Comparison of ENCODE assay signal across 9 mouse cellular contexts in the genomic region with DNA sequence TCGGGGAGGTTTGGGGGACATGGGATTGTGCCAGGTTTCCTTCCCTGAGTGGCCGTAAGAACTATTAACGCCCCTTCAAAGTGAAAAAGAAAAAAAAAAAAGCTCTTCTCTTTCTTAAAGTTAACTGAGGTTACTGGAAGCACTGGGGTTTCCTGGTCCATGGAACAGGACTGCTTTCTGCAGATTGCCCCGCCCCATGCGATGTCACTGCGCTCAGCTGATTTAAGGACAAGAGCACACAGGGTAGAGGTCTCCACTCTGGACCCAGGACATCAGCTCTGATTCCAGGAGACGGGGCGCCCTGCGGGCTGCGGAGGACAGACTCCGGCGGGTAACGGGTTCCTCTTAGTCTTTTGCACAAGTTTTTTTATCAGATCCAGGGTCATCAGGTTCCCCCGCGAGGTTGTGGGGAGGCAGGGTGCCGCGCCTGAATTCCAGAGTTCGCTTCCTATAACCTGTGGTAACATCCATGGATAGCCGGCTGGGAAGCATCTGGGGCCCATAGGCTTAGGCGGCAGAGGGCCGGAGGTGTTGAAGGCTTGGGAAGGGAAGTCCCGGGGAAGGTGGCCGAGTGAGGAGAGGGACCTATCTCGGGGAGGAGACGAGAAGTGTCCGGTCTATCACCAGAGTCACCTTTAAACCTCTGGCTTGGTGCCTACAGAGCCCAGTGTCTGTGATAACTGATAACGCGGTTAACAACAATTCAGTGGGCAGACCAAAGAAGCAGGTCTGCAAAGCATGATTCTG. TPM values are rescaled to one million over a fixed set of nuclear protein-coding genes. Genes with fewer than 3 reads are reported as not detected.
A peak's percentile ranks its signal among the peaks of the same experiment; 100 is the strongest.
DNase-seq lines count a peak whose midpoint lies in the region; ATAC-seq and TF ChIP-seq lines count a peak whose summit lies in the region.
"Had no signal": no experiment of that assay in that cellular context is flagged by ENCODE, and none has a peak within 500 bp of the region (broad histone marks: within the 10 kb centered on the region; RNA-seq: fewer than 3 reads in every experiment).

No protein-coding gene starts in this region.

- no peak for ATAC-seq in hindbrain, postnatal 0 days
- ATAC-seq in liver, embryonic 14.5 days (ENCODE audit: insufficient read depth) = no peak
- no peak for ATAC-seq in neural tube, embryonic 12.5 days (ENCODE audit: low FRiP score, low read depth)
- ATAC-seq: Patski had no signal

- H3K9ac ChIP-seq in hindbrain, postnatal 0 days (replicated peaks; ENCODE audit: low read length) = no peak overlapping the region; the same call in 1 of the 2 replicates
- H3K9ac ChIP-seq in liver, embryonic 14.5 days (replicated peaks) = no peak overlapping the region
- H3K9ac ChIP-seq in neural tube, embryonic 12.5 days = no peak overlapping the region

- no peaks in the 10 kb centered on the region for H3K9me3 ChIP-seq in hindbrain, postnatal 0 days (ENCODE audit: low read length)
- H3K9me3 ChIP-seq in liver, embryonic 14.5 days (ENCODE audit: control insufficient read depth, low read length) = no peaks in the 10 kb centered on the region
- no peaks in the 10 kb centered on the region for H3K9me3 ChIP-seq in neural tube, embryonic 12.5 days

- no peaks in the 10 kb centered on the region for H3K36me3 ChIP-seq in hindbrain, postnatal 0 days (ENCODE audit: insufficient read depth, low read length)
- H3K36me3 ChIP-seq in liver, embryonic 14.5 days (replicated peaks; ENCODE audit: control insufficient read depth, insufficient read depth, low read depth) = no peaks in the 10 kb centered on the region
- no peaks in the 10 kb centered on the region for H3K36me3 ChIP-seq in neural tube, embryonic 12.5 days

- H3K27me3 ChIP-seq in hindbrain, postnatal 0 days (ENCODE audit: insufficient read depth, low read length) = peaks cover 22% of the 10 kb centered on the region
- H3K27me3 ChIP-seq in liver, embryonic 14.5 days (ENCODE audit: control insufficient read depth, insufficient read depth, low read length) = peaks cover 32% of the 10 kb centered on the region
- H3K27me3 ChIP-seq in neural tube, embryonic 12.5 days (replicated peaks) = peaks cover 42% of the 10 kb centered on the region
- H3K27me3 ChIP-seq in cerebellum, adult 2 months (ENCODE audit: control insufficient read depth, insufficient read depth, low read length) = no peaks in the 10 kb centered on the region; the same call in 1 of the 2 replicates

- H3K4me1 ChIP-seq in hindbrain, postnatal 0 days (ENCODE audit: insufficient read depth, low read length) = no peaks in the 10 kb centered on the region
- H3K4me1 ChIP-seq in liver, embryonic 14.5 days (replicated peaks; ENCODE audit: control insufficient read depth in 2 of 2, insufficient read depth in 2 of 2, low read length in 1 of 2) = no peaks in the 10 kb centered on the region
- peaks cover 6% of the 10 kb centered on the region; the same call in 1 of the 2 replicates for H3K4me1 ChIP-seq in neural tube, embryonic 12.5 days
- H3K4me1 ChIP-seq in cerebellum, adult 2 months (ENCODE audit: control insufficient read depth, insufficient read depth, low read length) = no peaks in the 10 kb centered on the region

- DNase-seq in spleen, adult 12 weeks (ENCODE audit: low spot score) = peak; percentile 12
- no peak for DNase-seq in spleen, postnatal 4 days (ENCODE audit: low spot score in 2 of 2)
- peak; percentile 57 for DNase-seq in gastrocnemius, postnatal 10 days
- no peak for DNase-seq in hindbrain, postnatal 0 days (ENCODE audit: low spot score)
- DNase-seq in liver, embryonic 14.5 days (ENCODE audit: low read depth in 3 of 3, low spot score in 3 of 3) = no peak
- no peak for DNase-seq in cerebellum, adult 2 months
- no peak for DNase-seq in frontal cortex, postnatal 25 days (ENCODE audit: low spot score in 2 of 2)

- WGBS in hindbrain, postnatal 0 days = 13% methylated on average over 28 of the region's 28 CpGs
- WGBS in liver, embryonic 14.5 days (ENCODE audit: insufficient replicate concordance) = 1% methylated on average over 28 of the region's 28 CpGs
- WGBS in neural tube, embryonic 12.5 days = 11% methylated on average over 28 of the region's 28 CpGs
- whole genome bisulfite sequencing in cerebellum, adult 2 months = 11% methylated on average over 28 of the region's 28 CpGs

- H3K4me2 ChIP-seq in hindbrain, postnatal 0 days (ENCODE audit: low read depth, low read length) = peak overlapping the region; percentile 35
- H3K4me2 ChIP-seq in liver, embryonic 14.5 days (ENCODE audit: low read depth) = peak overlapping the region; percentile 31
- peak overlapping the region; percentile 39 for H3K4me2 ChIP-seq in neural tube, embryonic 12.5 days (replicated peaks)

- no peak for TF ChIP-seq CTCF in hindbrain, postnatal 0 days (IDR thresholded peaks at IDR 0.05; ENCODE audit: low read depth)
- no peak for TF ChIP-seq CTCF in liver, embryonic 14.5 days (IDR thresholded peaks at IDR 0.05; ENCODE audit: low read depth)
- TF ChIP-seq CTCF in cerebellum, adult 2 months (IDR thresholded peaks at IDR 0.05; ENCODE audit: borderline replicate concordance, insufficient read depth, low read depth, low read length) = no peak

- peak overlapping the region; percentile 26 for H3K4me3 ChIP-seq in hindbrain, postnatal 0 days (ENCODE audit: low read length)
- H3K4me3 ChIP-seq in liver, embryonic 14.5 days (ENCODE audit: insufficient read depth in 1 of 2, low read depth in 2 of 2, low read length in 2 of 2) = peak overlapping the region in 1 of 2 experiments; percentile 7; a peak in 1 of 4 replicates
- H3K4me3 ChIP-seq in neural tube, embryonic 12.5 days = no peak overlapping the region
- no peak overlapping the region for H3K4me3 ChIP-seq in cerebellum, adult 2 months (replicated peaks; ENCODE audit: insufficient read depth, low read depth, low read length)

- H3K27ac ChIP-seq in hindbrain, postnatal 0 days = no peak overlapping the region; the same call in 1 of the 2 replicates
- no peak overlapping the region for H3K27ac ChIP-seq in liver, embryonic 14.5 days
- H3K27ac ChIP-seq in neural tube, embryonic 12.5 days = no peak overlapping the region
- H3K27ac ChIP-seq in cerebellum, adult 2 months (ENCODE audit: insufficient read depth, low read length) = no peak overlapping the region

- TF ChIP-seq EP300 in liver, embryonic 14.5 days (IDR thresholded peaks at IDR 0.05; ENCODE audit: low read depth) = no peak

- no peak for TF ChIP-seq POLR2A in cerebellum, adult 2 months (IDR thresholded peaks at IDR 0.05; ENCODE audit: borderline replicate concordance, insufficient read depth, low read length)

RNA-seq across cellular contexts. Expression of a gene that starts 0.9 kb away (rescaled TPM):
- 10 to 100 TPM; 29.9 to 35.5 TPM for total RNA-seq in gastrocnemius, postnatal 10 days (2021)
- total RNA-seq in hindbrain, postnatal 0 days (2014; rRNA removed) = 1.8 and 2.2 TPM in 2 replicates
- 2.1 and 2.4 TPM in 2 replicates for polyA plus RNA-seq in hindbrain, postnatal 0 days (2015; fragmentation: Nextera tagmentation; extraction: Ambion mirVana)
- polyA plus RNA-seq in liver, embryonic 14.5 days (2012; rRNA removed) = 0.31 and 0.54 TPM in 2 replicates
- 0.81 and 0.84 TPM in 2 replicates for polyA plus RNA-seq in liver, embryonic 14.5 days (2014; fragmentation: Nextera tagmentation; extraction: Ambion mirVana)
- 0.59 and 1.6 TPM in 2 replicates for polyA plus RNA-seq in neural tube, embryonic 12.5 days (2016; fragmentation: Nextera tagmentation; extraction: Ambion mirVana)
- 3.7 and 3.8 TPM in 2 replicates for polyA plus RNA-seq in cerebellum, adult 2 months (2012; rRNA removed)
- polyA plus RNA-seq: Patski had no signal

RNA-seq across cellular contexts. Expression of a gene that starts 39.6 kb away (rescaled TPM):
- 1 to 10 TPM; 2.9 to 4.0 TPM for total RNA-seq in gastrocnemius, postnatal 10 days (2021)
- total RNA-seq in hindbrain, postnatal 0 days (2014; rRNA removed) = 1.5 and 3.2 TPM in 2 replicates
- 2.2 and 2.4 TPM in 2 replicates for polyA plus RNA-seq in hindbrain, postnatal 0 days (2015; fragmentation: Nextera tagmentation; extraction: Ambion mirVana)
- polyA plus RNA-seq in liver, embryonic 14.5 days (2012; rRNA removed) = 1.8 and 3.8 TPM in 2 replicates
- 5.6 and 5.7 TPM in 2 replicates for polyA plus RNA-seq in liver, embryonic 14.5 days (2014; fragmentation: Nextera tagmentation; extraction: Ambion mirVana)
- 7.4 and 8.2 TPM in 2 replicates for polyA plus RNA-seq in neural tube, embryonic 12.5 days (2016; fragmentation: Nextera tagmentation; extraction: Ambion mirVana)
- polyA plus RNA-seq in cerebellum, adult 2 months (2012; rRNA removed) = 0.08 TPM in 2 replicates

RNA-seq across cellular contexts. Expression of a gene that starts 41.7 kb away (rescaled TPM):
- total RNA-seq in gastrocnemius, postnatal 10 days (2021) = 100 to 1,000 TPM; 101 to 115 TPM
- total RNA-seq in hindbrain, postnatal 0 days (2014; rRNA removed) = 0.42 and 4.5 TPM in 2 replicates
- 2.4 and 3.4 TPM in 2 replicates for polyA plus RNA-seq in hindbrain, postnatal 0 days (2015; fragmentation: Nextera tagmentation; extraction: Ambion mirVana)
- 0.21 and 0.45 TPM in 2 replicates for polyA plus RNA-seq in liver, embryonic 14.5 days (2012; rRNA removed)
- polyA plus RNA-seq in liver, embryonic 14.5 days (2014; fragmentation: Nextera tagmentation; extraction: Ambion mirVana) = 0.57 and 0.95 TPM in 2 replicates
- polyA plus RNA-seq in neural tube, embryonic 12.5 days (2016; fragmentation: Nextera tagmentation; extraction: Ambion mirVana) = 5.4 TPM in 2 replicates
- 1.9 and 2.3 TPM in 2 replicates for polyA plus RNA-seq in cerebellum, adult 2 months (2012; rRNA removed)
- polyA plus RNA-seq: Patski had no signal

RNA-seq across cellular contexts. Expression of a gene that starts 43.8 kb away (rescaled TPM):
- total RNA-seq in gastrocnemius, postnatal 10 days (2021) = 10 to 100 TPM; 11.1 to 18.7 TPM
- total RNA-seq in hindbrain, postnatal 0 days (2014; rRNA removed) = 23.5 and 34.2 TPM in 2 replicates
- polyA plus RNA-seq in hindbrain, postnatal 0 days (2015; fragmentation: Nextera tagmentation; extraction: Ambion mirVana) = 26.0 and 27.2 TPM in 2 replicates
- polyA plus RNA-seq in liver, embryonic 14.5 days (2012; rRNA removed) = 26.1 and 27.2 TPM in 2 replicates
- polyA plus RNA-seq in liver, embryonic 14.5 days (2014; fragmentation: Nextera tagmentation; extraction: Ambion mirVana) = 11.9 and 13.8 TPM in 2 replicates
- polyA plus RNA-seq in neural tube, embryonic 12.5 days (2016; fragmentation: Nextera tagmentation; extraction: Ambion mirVana) = 29.6 and 31.5 TPM in 2 replicates
- polyA plus RNA-seq in cerebellum, adult 2 months (2012; rRNA removed) = 39.5 and 43.0 TPM in 2 replicates

Comparison
In these comparisons a context has a peak if more than half of its experiments do, and no peak if none do; other contexts are left out.
1. DNase-seq: peak in spleen, adult 12 weeks (single experiment) and gastrocnemius, postnatal 10 days (single experiment); none in spleen, postnatal 4 days (0 of 2), hindbrain, postnatal 0 days (single experiment), liver, embryonic 14.5 days (0 of 3), cerebellum, adult 2 months (0 of 2) and frontal cortex, postnatal 25 days (0 of 2).
2. Peak in every context shown above with its lines, with median percentiles within 50 percentile points of each other: H3K4me2 ChIP-seq.